Mouse (Mus musculus): Measurements from ENCODE around the gene St6gal2. TPM values are rescaled to one million over a fixed set of nuclear protein-coding genes. Genes with fewer than 3 reads are reported as not detected.
A peak's percentile ranks its signal among the peaks of the same experiment; 100 is the strongest.

Gene St6gal2
- polyA plus RNA-seq (2016; fragmentation: Nextera tagmentation; extraction: Ambion mirVana) = 4.1 and 5.4 TPM in 2 replicates

GRCm38 (mm10) chr17:55445250-55446184 is at the start of gene St6gal2:
Gene St6gal2, plus strand, starts transcription at chr17:55445382.
- Histone ChIP-seq H3K27ac (replicated peaks) (peak within 1 kb of the TSS; percentile 95), H3K27me3 (ENCODE audit: low read depth, poor library complexity, severe bottlenecking) (peaks cover 33% of the 10 kb centered on the region), H3K4me3 (peak within 1 kb of the TSS; percentile 77), H3K4me1 (peaks cover 18% of the 10 kb centered on the region), H3K36me3 (no peaks in the 10 kb centered on the region), H3K9me3 (replicated peaks) (no peaks in the 10 kb centered on the region)
- DNase-seq (ENCODE audit: low spot score) = peak; percentile 75
- under 1% methylated on average over 84 of the region's 84 CpGs for WGBS

DNA sequence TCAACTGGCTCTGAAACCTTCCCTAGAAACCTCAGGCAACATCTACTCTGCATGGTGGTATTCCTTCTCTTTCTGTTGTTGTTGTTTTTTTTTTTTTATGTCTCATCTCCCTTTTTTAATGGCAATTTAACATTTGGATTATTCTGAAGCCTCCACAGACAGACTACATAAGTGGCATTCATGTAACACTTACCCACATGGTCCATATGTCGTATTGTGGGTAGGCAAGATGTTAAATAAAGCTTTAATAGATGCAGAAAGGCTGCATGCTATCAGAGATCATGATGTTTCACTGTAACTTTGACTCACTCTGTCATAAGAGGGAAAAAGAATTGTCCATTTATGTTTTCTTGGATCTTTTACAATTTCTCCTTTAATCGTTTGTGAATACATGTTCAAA is 39.1 kb upstream of the St6gal2 start:
- WGBS = 87% methylated on average over 2 of the region's 2 CpGs
- H3K27ac ChIP-seq (replicated peaks) = no peak overlapping the region
- no peaks in the 10 kb centered on the region for H3K4me1 ChIP-seq
- no peak overlapping the region for H3K4me3 ChIP-seq
- no peaks in the 10 kb centered on the region for H3K36me3 ChIP-seq
- H3K27me3 ChIP-seq (ENCODE audit: low read depth, poor library complexity, severe bottlenecking) = no peaks in the 10 kb centered on the region
- DNase-seq (ENCODE audit: low spot score) = no peak
- H3K9me3 ChIP-seq (replicated peaks) = no peaks in the 10 kb centered on the region

DNA sequence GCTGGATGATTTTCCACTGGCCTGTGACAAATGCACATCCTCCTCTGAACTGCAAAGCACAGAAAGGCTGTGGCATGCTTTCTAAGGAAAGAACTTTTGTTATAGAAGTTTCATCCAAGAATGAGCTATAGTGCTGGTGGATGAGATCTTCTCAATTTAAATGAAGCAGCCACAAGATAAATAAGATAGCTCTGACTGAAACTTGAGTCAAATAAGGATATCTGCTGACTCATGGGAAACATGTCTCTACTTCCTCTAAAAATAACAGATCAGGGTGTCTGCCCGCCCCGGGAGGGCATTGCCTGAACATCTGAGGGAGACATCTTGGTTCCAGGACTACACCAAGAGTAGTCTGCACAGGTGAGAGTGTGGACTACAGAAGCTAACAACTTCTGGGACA is 28.7 kb upstream of the St6gal2 start:
- no peaks in the 10 kb centered on the region for H3K36me3 ChIP-seq
- DNase-seq (ENCODE audit: low spot score) = no peak
- H3K4me1 ChIP-seq = no peaks in the 10 kb centered on the region
- 87% methylated on average over 2 of the region's 2 CpGs for WGBS
- H3K9me3 ChIP-seq (replicated peaks) = no peaks in the 10 kb centered on the region
- H3K27me3 ChIP-seq (ENCODE audit: low read depth, poor library complexity, severe bottlenecking) = no peaks in the 10 kb centered on the region
- no peak overlapping the region for H3K27ac ChIP-seq (replicated peaks)
- H3K4me3 ChIP-seq = no peak overlapping the region

DNA sequence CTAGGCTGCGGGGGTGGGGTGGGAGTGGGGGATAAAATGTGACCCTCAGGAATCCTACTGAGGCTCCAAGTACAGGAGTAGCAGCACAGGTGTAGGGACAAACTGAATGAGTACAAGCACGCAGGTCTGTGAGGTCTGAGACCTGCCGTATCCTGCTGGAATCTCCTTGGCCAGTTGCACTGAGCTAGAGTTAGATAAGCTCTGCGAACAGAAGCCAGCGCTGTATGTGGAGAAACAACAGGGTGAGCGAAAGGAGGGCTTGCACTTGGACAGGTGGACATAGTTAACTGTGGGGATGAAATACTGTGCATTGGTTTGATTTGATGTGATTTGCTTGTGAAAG is 974 bp downstream of the St6gal2 start:
- no peak for DNase-seq (ENCODE audit: low spot score)
- no peaks in the 10 kb centered on the region for H3K36me3 ChIP-seq
- no peaks in the 10 kb centered on the region for H3K9me3 ChIP-seq (replicated peaks)
- peaks cover 33% of the 10 kb centered on the region for H3K27me3 ChIP-seq (ENCODE audit: low read depth, poor library complexity, severe bottlenecking)
- peak overlapping the region; percentile 77 for H3K4me3 ChIP-seq
- peaks cover 18% of the 10 kb centered on the region for H3K4me1 ChIP-seq
- peak overlapping the region; percentile 95 for H3K27ac ChIP-seq (replicated peaks)
- 1% methylated on average over 6 of the region's 6 CpGs for WGBS

GRCm38 (mm10) chr17:55446698-55447097 is 1.5 kb downstream of the St6gal2 start:
- 30% methylated on average over 4 of the region's 4 CpGs for WGBS
- peaks cover 18% of the 10 kb centered on the region for H3K4me1 ChIP-seq
- no peaks in the 10 kb centered on the region for H3K9me3 ChIP-seq (replicated peaks)
- peak overlapping the region; percentile 77 for H3K4me3 ChIP-seq
- H3K27ac ChIP-seq (replicated peaks) = no peak overlapping the region; the same call in 1 of the 2 replicates
- no peaks in the 10 kb centered on the region for H3K36me3 ChIP-seq
- peaks cover 33% of the 10 kb centered on the region for H3K27me3 ChIP-seq (ENCODE audit: low read depth, poor library complexity, severe bottlenecking)
- no peak for DNase-seq (ENCODE audit: low spot score)

DNA sequence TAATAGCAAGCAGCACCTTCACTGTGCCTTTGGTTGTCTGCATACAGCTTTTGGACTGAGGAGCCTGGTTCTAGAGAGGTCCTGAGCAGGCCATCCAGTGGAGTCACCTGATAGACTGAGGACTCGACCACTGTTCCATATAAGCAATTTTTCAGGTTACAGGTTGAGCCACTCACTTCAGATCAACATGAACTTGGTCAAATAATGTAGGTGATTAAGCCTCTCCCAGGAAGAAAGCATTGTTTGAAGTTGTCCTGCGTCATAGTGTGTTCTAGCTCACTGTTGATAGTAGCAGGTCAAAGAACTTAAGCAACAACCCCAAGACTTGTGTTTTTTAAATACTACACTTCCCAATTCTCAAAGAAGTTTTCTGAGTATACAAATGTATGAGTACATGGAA is 5.8 kb downstream of the St6gal2 start:
- H3K27me3 ChIP-seq (ENCODE audit: low read depth, poor library complexity, severe bottlenecking) = peaks cover 19% of the 10 kb centered on the region
- WGBS = 79% methylated on average over 2 of the region's 2 CpGs
- peaks cover 9% of the 10 kb centered on the region for H3K4me1 ChIP-seq
- no peak for DNase-seq (ENCODE audit: low spot score)
- no peaks in the 10 kb centered on the region for H3K36me3 ChIP-seq
- H3K9me3 ChIP-seq (replicated peaks) = no peaks in the 10 kb centered on the region
- H3K27ac ChIP-seq (replicated peaks) = no peak overlapping the region
- no peak overlapping the region for H3K4me3 ChIP-seq

DNA sequence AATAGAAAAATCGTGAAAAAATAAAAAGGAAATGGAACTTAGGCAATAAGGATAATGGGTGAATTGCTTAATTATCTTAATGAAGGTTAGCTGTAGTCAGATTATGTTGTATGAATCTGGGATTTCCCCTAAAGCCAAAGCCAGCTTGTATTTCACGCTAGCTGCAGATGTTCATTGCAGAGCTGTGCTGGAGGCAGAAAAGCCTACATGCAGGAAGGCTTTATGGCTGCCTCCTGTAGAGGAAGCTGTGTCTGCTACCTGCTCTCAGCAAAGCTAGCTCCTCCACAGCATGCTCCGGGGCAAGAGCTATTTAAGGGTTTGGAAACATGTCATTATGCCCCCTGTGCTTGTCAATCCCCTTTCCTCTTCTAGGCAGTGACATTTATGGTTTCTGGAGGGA is 9.3 kb downstream of the St6gal2 start:
- Histone ChIP-seq H3K36me3 (no peaks in the 10 kb centered on the region), H3K4me1 (no peaks in the 10 kb centered on the region), H3K27ac (replicated peaks) (no peak overlapping the region), H3K4me3 (no peak overlapping the region), H3K27me3 (ENCODE audit: low read depth, poor library complexity, severe bottlenecking) (no peaks in the 10 kb centered on the region), H3K9me3 (replicated peaks) (no peaks in the 10 kb centered on the region)
- DNase-seq (ENCODE audit: low spot score) = no peak
- WGBS = 82% methylated on average over 3 of the region's 3 CpGs

GRCm38 (mm10) chr17:55460187-55460586 is 15.0 kb downstream of the St6gal2 start:
- no peaks in the 10 kb centered on the region for H3K27me3 ChIP-seq (ENCODE audit: low read depth, poor library complexity, severe bottlenecking)

GRCm38 (mm10) chr17:55467579-55467978 is 22.4 kb downstream of the St6gal2 start:
- DNase-seq (ENCODE audit: low spot score) = no peak
- Histone ChIP-seq H3K4me3 (no peak overlapping the region), H3K27ac (replicated peaks) (no peak overlapping the region), H3K9me3 (replicated peaks) (no peaks in the 10 kb centered on the region), H3K4me1 (no peaks in the 10 kb centered on the region), H3K36me3 (no peaks in the 10 kb centered on the region), H3K27me3 (ENCODE audit: low read depth, poor library complexity, severe bottlenecking) (no peaks in the 10 kb centered on the region)
- 86% methylated on average over 3 of the region's 3 CpGs for WGBS

More at GRCm38 (mm10) chr17:55460187-55460586, 15.0 kb downstream of the St6gal2 start:
- no peak for DNase-seq (ENCODE audit: low spot score)
- 94% methylated on average over 1 of the region's 1 CpGs for WGBS
- no peaks in the 10 kb centered on the region for H3K4me1 ChIP-seq
- no peaks in the 10 kb centered on the region for H3K9me3 ChIP-seq (replicated peaks)
- no peak overlapping the region for H3K27ac ChIP-seq (replicated peaks)
- no peaks in the 10 kb centered on the region for H3K36me3 ChIP-seq
- H3K4me3 ChIP-seq = no peak overlapping the region

- no peaks in the 10 kb centered on the region for H3K4me1 ChIP-seq
- no peaks in the 10 kb centered on the region for H3K27me3 ChIP-seq (ENCODE audit: low read depth, poor library complexity, severe bottlenecking)
- no peaks in the 10 kb centered on the region for H3K9me3 ChIP-seq (replicated peaks)
- no peak for DNase-seq (ENCODE audit: low spot score)
- no peak overlapping the region for H3K4me3 ChIP-seq
- H3K36me3 ChIP-seq = no peaks in the 10 kb centered on the region
- H3K27ac ChIP-seq (replicated peaks) = no peak overlapping the region
Measured at GRCm38 (mm10) chr17:55468963-55469362, 23.8 kb downstream of the St6gal2 start.

- Histone ChIP-seq H3K9me3 (replicated peaks) (no peaks in the 10 kb centered on the region), H3K4me3 (no peak overlapping the region), H3K27ac (replicated peaks) (no peak overlapping the region), H3K4me1 (no peaks in the 10 kb centered on the region), H3K27me3 (ENCODE audit: low read depth, poor library complexity, severe bottlenecking) (no peaks in the 10 kb centered on the region), H3K36me3 (no peaks in the 10 kb centered on the region)
- no peak for DNase-seq (ENCODE audit: low spot score)
- WGBS = 90% methylated on average over 4 of the region's 4 CpGs
Measured at GRCm38 (mm10) chr17:55475974-55476373, 30.8 kb downstream of the St6gal2 start.

DNA sequence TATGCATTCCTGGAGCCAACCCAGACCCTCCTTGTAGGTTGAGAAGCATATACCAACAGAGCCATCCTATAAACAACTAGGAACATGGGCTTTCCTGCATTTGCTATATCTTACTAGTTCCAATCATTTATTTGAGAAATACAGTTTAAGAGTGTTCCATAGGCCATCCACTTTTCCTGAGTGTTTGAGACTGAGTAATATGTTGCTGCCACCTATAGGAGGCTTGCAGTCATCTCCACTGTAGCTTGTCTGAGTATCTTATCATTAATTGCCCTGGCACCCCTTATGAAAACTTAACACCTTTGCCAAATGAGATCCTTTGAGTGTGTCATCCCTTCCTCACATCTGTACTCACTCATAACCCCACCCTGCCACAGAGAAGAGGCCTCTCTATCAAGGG is 32.2 kb downstream of the St6gal2 start:
- no peak for DNase-seq (ENCODE audit: low spot score)
- no peaks in the 10 kb centered on the region for H3K27me3 ChIP-seq (ENCODE audit: low read depth, poor library complexity, severe bottlenecking)
- no peak overlapping the region for H3K4me3 ChIP-seq
- no peaks in the 10 kb centered on the region for H3K4me1 ChIP-seq
- no peaks in the 10 kb centered on the region for H3K9me3 ChIP-seq (replicated peaks)
- peaks cover 1% of the 10 kb centered on the region; the same call in 1 of the 2 replicates for H3K36me3 ChIP-seq
- no peak overlapping the region for H3K27ac ChIP-seq (replicated peaks)

DNA sequence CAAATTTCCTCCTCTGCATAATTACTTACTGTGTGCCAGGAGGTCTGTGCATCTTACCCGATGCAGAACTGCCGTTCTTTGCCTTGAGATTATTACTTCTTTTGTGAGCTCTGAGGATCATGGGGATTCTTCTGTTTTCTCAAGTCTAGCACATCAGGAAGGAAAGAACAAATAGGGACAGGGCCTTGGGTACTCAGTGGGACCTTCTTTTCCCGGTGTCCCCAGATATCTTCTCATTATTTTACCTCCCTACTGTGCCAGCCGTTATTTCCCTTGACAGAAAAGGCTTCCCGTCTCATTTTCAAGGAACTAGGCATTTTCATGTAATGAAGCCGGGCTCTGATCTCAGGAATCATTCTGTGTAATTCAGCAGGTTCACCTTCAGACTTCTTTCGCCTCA is 34.2 kb downstream of the St6gal2 start:
- Histone ChIP-seq H3K27me3 (ENCODE audit: low read depth, poor library complexity, severe bottlenecking) (no peaks in the 10 kb centered on the region), H3K27ac (replicated peaks) (no peak overlapping the region), H3K4me3 (no peak overlapping the region), H3K9me3 (replicated peaks) (no peaks in the 10 kb centered on the region), H3K4me1 (no peaks in the 10 kb centered on the region), H3K36me3 (peaks cover 8% of the 10 kb centered on the region; the same call in 1 of the 2 replicates)
- WGBS = 84% methylated on average over 7 of the region's 7 CpGs
- no peak for DNase-seq (ENCODE audit: low spot score)

Data from midbrain, embryonic 10.5 days (tissue).